Mouse (Mus musculus): ENCODE measurements at regions not wholly inside any gene's neighbourhood (a gene's known extent, or its start where the extent isn't known, plus 50 kb on each side); places are given as distances from the start of the nearest gene placed in this dataset.

- DNase-seq: peak; percentile 26
Measured at GRCm38 (mm10) chr1:71897464-71898051, 244.6 kb upstream of the Fn1 start.

DNA sequence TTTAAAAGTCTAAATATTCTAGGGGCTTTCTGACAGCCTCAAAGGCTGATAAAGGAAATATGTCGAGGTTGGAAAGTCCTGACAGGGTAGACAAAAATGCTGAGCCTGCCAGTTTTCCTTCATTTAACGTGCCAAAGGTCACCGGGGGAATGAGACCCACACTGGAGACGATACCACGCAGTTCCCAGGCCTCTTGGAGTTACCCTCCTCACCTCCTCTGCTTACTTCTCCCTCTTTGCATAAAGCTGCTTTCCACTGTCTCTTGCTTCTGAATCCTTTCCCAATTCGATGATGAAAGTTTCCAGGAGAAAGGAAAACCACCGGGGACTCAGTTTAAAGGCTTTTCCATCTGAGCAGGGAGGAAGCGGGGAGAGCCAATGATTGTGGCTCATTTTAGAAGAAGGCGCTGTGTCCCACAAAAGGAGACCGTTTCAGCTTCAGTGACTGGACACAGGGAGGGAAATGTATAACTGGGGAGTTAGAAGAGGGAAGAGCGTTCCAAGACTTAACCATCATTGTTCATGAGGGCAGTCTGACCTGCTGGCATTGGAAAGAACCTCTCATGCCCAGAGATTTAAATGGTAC, 243.2 kb upstream of the Fn1 start:
- no peak for DNase-seq

- DNase-seq: no peak
Measured at GRCm38 (mm10) chr1:71893636-71894035, 240.6 kb upstream of the Fn1 start.

DNA sequence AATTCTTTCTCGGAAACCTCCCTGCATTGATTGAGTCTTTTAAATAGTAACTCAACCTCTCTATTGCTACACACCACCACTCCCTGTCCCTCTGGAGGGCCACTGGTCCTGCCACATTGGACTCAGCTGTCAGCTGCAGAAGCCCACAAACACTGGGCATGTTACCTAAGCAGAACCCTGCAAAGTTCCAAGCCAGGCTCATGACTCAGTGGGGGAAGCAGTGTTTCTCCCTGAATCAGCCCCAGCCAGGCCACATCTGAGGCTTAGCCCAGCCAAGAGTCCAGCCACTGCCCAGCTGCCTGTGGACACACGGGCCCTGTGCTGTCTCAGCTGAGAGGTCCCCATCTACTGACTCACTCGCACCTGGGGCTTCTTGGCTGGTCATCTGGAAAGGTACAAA, 234.8 kb upstream of the Fn1 start:
- no peak for DNase-seq

DNA sequence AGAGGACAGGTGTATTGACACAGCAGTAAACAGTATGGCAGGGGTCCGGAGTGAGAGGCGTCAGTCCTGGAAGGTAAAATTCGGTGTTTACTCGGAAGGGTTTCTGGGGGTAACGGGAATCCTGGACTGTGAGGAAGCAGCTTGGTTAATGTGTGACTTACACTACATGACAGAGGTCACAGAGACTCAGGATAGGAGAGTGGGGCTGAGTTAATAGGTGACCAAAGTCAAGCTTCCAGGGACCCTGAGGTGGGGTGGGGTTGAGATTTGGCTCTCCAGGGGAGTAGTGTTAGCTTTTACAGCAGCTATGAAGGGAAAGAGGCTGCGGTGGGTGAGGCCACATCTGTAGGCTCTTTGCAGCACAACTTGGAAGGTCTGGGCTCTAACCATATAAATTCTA, 233.9 kb upstream of the Fn1 start:
- no peak for DNase-seq

DNA sequence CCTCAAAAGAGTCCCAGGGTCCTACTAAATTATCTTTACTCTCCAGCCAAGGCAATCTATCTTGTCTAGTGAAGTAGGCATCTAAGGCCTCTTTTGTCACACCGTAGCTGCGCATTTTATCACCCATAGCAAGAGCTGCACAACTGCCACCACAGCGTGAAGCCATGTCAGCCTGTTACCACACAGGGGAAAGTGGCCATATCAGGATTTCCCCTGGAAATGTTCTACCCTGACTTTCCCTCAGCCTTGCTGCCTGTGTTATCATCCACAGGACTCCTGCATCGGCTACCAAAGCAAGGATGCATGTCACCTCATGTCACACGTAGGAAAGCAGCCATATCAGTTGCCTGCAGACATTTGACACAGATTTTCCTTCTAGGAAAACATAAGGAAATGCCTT, 233.2 kb upstream of the Fn1 start:
- no peak for DNase-seq

DNA sequence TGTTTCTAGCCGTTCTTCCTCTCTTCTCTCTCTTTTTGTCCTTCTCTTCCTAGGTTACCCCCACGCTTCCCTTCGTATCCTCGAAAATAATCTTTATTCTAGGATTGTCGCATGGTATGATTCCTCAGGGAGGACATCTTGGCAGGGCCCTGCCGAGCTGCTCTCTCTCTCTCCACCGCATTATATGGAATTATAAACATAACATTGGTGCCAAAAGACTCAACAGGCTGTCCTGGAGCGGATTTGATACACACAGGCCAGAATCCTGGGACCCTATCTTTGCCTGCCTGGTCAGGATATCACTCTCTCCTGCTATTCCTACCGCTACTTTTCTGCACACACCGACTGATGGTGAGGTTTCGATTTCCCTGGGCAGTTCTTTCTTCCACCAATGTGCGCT, 228.9 kb upstream of the Fn1 start:
- no peak for DNase-seq

GRCm38 (mm10) chr1:71881191-71881590, 228.2 kb upstream of the Fn1 start:
- no peak for DNase-seq

DNA sequence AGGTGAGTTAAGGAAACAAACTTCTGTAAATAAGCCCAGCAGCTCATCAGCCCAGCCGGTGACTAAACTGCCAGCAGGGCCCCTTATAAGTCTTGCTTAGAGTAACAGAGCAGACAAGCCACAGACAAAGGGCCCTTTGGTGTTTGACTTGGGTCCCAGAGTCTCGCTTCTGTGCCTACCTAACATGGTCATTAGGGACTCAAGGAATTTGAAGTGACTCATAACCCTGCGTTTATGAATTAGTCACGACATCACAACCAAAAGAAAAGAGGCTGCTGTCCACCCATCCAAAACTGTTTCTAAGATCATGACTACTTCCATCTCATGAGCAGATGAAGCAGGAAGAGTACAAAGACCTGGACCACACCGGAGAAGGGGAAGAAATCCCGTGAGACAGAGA, 227.5 kb upstream of the Fn1 start:
- no peak for DNase-seq

- no peak for DNase-seq
Measured at GRCm38 (mm10) chr1:71876712-71877401, 223.9 kb upstream of the Fn1 start.

- DNase-seq: no peak
Measured at GRCm38 (mm10) chr1:71874037-71874436, 221.0 kb upstream of the Fn1 start.

DNA sequence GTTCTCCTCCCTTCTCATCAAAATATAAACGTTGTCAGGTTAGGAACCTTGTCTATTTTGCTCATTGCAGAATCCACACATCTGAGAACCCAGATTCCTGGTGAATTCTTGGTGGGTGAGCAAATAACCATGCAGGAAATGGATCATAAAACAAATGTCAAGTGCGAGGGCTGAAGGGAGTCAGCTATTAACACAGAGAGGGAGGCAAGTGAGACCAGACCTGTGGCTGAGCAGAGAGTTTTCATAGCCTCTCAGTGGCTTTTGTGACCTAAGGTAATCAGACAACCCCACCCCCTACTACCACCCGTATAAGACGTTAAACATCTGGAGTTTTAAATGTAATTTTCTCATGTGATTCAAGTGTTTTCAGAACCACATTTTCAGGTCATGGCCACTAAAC, 212.7 kb upstream of the Fn1 start:
- no peak for DNase-seq

- DNase-seq: no peak
Measured at GRCm38 (mm10) chr1:71864749-71865148, 211.7 kb upstream of the Fn1 start.

- no peak for DNase-seq
Measured at GRCm38 (mm10) chr1:71853212-71853611, 200.2 kb upstream of the Fn1 start.

DNA sequence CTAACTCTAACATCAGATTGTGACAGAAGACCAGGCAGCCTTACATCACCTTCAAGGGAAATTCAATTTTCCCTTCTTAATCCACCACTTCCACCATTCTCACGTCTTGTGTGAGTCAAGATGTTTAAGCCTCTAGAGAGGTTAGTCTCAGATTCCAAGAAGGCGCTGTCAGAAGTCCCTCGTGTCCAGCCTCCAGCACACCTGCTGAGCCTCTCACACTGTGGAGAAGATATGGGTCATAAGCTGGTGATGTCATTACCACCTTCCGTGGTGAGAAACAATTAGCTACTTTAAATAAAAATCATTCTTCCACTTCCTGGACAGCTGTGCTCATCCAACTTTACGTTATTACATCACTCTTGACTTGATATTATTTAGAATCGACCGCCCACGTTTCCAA, 198.3 kb upstream of the Fn1 start:
- no peak for DNase-seq

DNA sequence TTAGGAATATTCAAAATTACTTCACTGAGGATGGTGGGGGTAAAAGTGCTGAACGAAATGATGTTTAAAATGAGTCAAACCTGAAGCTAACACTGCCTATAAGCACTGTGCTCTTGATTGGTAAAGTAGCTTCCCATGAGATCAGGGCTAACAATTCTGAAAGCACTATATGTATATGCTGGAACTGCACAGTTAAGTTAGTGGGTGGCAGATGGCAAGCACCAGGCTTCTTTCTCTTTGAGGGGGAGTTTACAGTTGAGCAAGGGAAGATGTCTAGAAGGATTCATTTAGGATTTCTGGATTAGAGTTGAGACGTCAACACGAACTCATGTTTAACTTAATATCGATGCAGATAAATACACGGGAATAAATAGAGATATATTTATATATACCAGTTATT, 195.7 kb upstream of the Fn1 start:
- DNase-seq: no peak

DNA sequence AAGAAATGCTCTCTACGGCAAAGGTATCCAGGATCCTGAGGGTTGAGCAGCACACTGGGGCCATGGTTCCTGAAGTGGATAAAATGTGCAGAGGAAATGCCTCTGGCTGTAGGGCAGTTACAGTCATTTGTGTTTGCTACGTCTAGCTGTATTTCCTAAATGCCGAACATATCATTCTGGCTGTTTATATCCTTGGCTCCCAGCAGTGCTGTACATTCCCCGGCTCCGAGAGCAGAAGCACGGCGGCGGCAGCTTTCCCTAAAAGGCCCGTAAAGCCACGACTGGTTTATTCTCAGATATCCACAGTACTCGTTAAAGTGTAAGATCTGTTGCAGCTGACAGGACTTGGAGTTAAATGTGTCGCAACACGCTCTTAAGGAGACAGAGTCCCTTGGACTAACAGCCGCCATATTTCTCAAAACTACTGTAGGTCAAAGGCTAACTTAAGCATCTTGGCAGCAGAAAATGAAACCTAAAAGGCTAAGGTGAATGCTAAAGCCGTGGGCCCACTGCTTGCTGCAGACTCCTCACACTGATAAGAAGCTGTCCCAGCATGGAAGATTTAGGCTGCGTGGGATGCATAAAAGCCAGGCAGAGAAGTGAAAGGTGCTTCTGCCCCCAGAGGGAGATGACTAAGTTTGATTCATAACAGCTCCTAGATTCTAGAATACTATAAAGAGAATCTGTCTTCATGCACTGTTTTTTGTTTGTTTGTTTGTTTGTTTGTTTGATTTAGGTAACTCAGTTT, 192.1 kb upstream of the Fn1 start:
- DNase-seq: peak; percentile 27

DNA sequence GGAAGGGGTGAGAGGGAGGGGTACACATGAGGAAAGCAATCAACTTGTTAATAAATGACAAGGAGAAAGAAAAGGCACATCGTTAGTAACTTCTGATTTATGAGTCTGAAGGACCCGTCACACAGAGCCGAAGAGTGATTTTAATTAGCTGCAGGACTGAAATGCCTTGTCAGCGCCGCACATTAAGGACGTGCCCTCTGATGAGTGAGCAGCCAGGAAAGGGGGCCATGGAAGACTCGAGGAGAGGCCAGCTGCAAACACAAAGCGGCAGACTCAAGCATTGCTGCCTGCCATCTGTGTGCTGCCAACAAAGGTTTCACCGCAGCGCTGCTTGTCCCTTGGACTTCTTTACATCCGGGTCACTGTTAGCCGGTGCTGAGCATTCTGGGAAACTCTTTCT, 184.8 kb upstream of the Fn1 start:
- DNase-seq: peak; percentile 10

DNA sequence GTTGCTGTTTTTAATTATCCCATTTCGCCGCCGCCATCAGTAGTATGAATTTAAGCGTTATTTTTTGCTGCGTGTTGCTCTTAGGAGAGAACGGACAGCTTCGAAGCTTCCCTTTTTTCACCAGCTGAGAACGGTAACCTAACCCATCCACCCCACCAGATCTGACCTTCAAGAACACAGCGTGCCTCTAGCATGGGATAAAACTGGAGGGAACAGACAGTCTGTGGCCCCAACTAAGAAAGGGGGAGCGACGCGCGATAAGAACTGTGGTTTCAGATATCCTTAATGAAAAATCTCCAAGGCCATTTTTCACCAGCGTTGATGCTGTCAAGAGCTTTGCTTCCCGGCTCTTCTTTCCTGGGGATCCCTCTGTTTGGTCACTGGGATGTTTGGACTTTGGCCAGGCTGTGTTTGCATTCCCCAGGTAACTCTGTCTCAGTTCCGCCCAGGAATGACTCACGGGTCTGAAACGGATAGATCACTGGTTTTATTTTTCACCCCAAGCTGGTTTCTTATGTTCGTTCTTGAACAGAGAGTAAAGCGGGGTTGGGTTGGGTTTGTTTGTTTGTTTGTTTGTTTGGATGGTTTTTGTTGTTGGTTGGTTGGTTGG, 184.1 kb upstream of the Fn1 start:
- DNase-seq: no peak

DNA sequence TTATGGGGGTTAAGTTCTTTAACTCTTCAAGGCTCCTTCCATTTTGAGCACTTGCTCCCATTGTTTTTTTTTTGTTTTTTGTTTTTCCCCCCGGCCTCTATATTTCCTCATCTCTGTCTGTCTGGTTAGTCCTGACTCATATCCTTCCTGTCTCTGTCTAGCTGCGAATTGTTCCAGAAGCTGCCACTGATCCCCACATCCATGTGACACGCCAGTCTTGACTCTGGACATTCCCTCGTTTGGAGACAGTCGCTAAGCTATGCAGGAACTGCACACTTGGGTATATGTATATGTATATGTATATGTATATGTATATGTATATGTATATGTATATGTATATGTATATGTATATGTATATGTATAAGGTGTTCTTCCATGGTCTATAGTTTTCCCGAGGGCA, 177.4 kb upstream of the Fn1 start:
- no peak for DNase-seq

GRCm38 (mm10) chr1:71824410-71824809, 171.4 kb upstream of the Fn1 start:
- no peak for DNase-seq

DNA sequence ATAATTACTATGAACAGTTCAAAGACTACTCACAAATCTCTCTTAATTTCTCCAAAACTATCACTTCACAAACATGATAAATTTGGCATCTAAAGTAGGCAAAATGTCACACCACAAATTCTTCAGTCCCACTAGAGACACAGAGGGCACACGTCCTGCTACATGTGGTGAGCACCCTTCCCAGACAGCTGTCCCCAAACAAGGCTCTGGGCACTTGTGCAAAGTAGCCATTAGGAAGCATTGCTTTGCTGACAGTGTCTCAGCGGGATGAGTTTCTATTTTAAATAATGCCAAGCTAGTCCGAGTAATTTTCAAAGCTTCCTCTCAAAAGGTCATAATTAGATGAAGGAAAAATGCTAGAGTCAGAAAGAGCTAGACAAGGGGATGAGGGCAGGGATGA, 169.1 kb upstream of the Fn1 start:
- DNase-seq: no peak

GRCm38 (mm10) chr1:71821099-71821498, 168.1 kb upstream of the Fn1 start:
- no peak for DNase-seq

DNA sequence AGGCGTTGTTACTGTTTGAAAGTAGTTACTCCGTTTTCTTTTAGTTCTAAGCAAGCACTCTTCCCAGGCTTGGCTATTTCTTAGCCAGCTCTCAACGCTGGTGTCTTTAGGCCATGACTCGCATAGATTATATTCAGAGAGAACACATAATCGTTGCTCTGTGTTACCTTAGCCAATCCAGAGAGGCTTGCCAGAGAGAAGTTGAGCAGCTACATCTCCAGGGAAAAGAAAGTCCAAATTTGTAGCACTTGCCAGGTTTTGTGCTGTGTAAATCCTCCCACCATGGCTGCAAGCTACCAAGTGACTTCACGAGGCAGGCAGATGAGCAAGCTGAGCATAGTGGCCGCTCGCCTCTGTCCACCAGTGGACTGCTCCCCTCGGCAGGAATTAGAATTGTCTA, 163.3 kb upstream of the Fn1 start:
- DNase-seq: no peak
